Mouse (Mus musculus): Measurements from ENCODE around the gene Tsen34. TPM values are rescaled to one million over a fixed set of nuclear protein-coding genes. Genes with fewer than 3 reads are reported as not detected.

Tsen34 gene
- total RNA-seq (2014; rRNA removed), result 291 and 292 TPM in 2 replicates
- polyA plus RNA-seq (2015; fragmentation: Nextera tagmentation; extraction: Ambion mirVana), result 259 and 282 TPM in 2 replicates

GRCm38 (mm10) chr7:3692382-3692986 is at the start of gene Tsen34:
TSS of gene Tsen34 (plus strand) at chr7:3692863.
- peak; percentile 56; the same call in 1 of the 2 replicates for ATAC-seq
- no peaks in the 10 kb centered on the region for H3K9me3 ChIP-seq (ENCODE audit: low read length)
- H3K4me2 ChIP-seq (ENCODE audit: low read depth), result peak within 1 kb of the TSS; percentile 79
- TF ChIP-seq CTCF (IDR thresholded peaks at IDR 0.05; ENCODE audit: low read depth), result peak; percentile 30; the same call in 1 of the 2 replicates
- peak within 1 kb of the TSS; percentile 56 for H3K4me3 ChIP-seq (ENCODE audit: low read depth, low read length)
- WGBS, result 2% methylated on average over 49 of the region's 49 CpGs
- peak within 1 kb of the TSS; percentile 73 for H3K9ac ChIP-seq
- H3K27me3 ChIP-seq (ENCODE audit: insufficient read depth, low read length), result no peaks in the 10 kb centered on the region
- H3K27ac ChIP-seq (ENCODE audit: low read depth, low read length), result peak within 1 kb of the TSS; percentile 84
- peaks cover 12% of the 10 kb centered on the region; the same call in 1 of the 2 replicates for H3K4me1 ChIP-seq (ENCODE audit: insufficient read depth)
- H3K36me3 ChIP-seq (ENCODE audit: insufficient read depth), result peaks cover 17% of the 10 kb centered on the region
- DNase-seq, result no peak

DNA sequence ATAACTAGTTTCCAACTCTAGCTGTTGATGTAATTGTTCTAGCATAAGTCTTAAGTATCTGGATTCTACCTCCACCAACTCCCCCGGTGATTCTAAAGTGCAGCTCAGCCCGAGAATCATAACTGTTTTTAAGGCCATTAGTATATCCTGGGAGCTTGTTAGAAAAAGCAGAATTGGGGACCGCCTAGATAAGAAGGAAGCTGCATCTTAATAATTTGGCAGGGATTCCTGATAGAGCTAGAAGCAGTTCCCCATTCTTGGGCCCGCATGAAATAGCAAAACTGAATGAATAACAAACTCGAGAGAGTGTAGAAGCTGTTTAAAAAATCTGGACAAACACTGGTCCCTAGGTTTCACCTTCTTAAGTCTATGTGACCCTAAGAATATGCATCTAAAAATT is 49.3 kb upstream of the Tsen34 start:
- ATAC-seq (no peak), DNase-seq (no peak)
- Histone ChIP-seq H3K4me3 (ENCODE audit: low read depth, low read length) (no peak overlapping the region), H3K9me3 (ENCODE audit: low read length) (no peaks in the 10 kb centered on the region), H3K27me3 (ENCODE audit: insufficient read depth, low read length) (no peaks in the 10 kb centered on the region), H3K27ac (ENCODE audit: low read depth, low read length) (no peak overlapping the region), H3K4me2 (ENCODE audit: low read depth) (no peak overlapping the region), H3K36me3 (ENCODE audit: insufficient read depth) (peaks cover 26% of the 10 kb centered on the region), H3K9ac (no peak overlapping the region), H3K4me1 (ENCODE audit: insufficient read depth) (peaks cover 18% of the 10 kb centered on the region)
- 72% methylated on average over 5 of the region's 5 CpGs for WGBS
- no peak for TF ChIP-seq CTCF (IDR thresholded peaks at IDR 0.05; ENCODE audit: low read depth)

DNA sequence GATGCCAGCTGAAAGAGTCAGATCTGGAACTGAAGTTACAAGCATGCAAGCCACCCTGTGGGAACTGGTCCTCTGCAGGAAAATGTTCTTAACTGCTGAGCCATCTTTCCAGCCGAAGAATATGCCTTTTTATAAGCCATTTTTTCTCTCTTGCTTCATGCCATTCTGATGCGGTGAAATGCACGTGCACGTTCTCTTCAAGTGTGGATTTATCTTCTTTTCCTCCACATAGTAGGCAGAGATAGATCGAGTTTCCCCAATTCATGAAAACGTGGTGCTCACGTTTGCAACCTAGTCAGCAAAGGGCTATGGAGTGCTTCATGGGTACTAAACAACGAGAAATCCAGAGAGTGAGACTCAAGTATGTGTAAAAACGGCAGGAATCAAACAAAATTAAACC is 48.8 kb upstream of the Tsen34 start:
- Histone ChIP-seq H3K4me2 (ENCODE audit: low read depth) (peak overlapping the region; percentile 53), H3K9me3 (ENCODE audit: low read length) (no peaks in the 10 kb centered on the region), H3K9ac (peak overlapping the region; percentile 36; the same call in 1 of the 2 replicates), H3K36me3 (ENCODE audit: insufficient read depth) (peaks cover 24% of the 10 kb centered on the region), H3K27ac (ENCODE audit: low read depth, low read length) (no peak overlapping the region), H3K4me1 (ENCODE audit: insufficient read depth) (peaks cover 19% of the 10 kb centered on the region), H3K27me3 (ENCODE audit: insufficient read depth, low read length) (no peaks in the 10 kb centered on the region), H3K4me3 (ENCODE audit: low read depth, low read length) (peak overlapping the region; percentile 92)
- 21% methylated on average over 9 of the region's 9 CpGs for WGBS
- ATAC-seq, result no peak
- no peak for DNase-seq
- no peak for TF ChIP-seq CTCF (IDR thresholded peaks at IDR 0.05; ENCODE audit: low read depth)

- Histone ChIP-seq H3K4me1 (ENCODE audit: insufficient read depth) (peaks cover 21% of the 10 kb centered on the region), H3K4me3 (ENCODE audit: low read depth, low read length) (peak overlapping the region; percentile 92), H3K27me3 (ENCODE audit: insufficient read depth, low read length) (no peaks in the 10 kb centered on the region), H3K4me2 (ENCODE audit: low read depth) (peak overlapping the region; percentile 53), H3K36me3 (ENCODE audit: insufficient read depth) (peaks cover 19% of the 10 kb centered on the region), H3K9ac (peak overlapping the region; percentile 36; the same call in 1 of the 2 replicates), H3K9me3 (ENCODE audit: low read length) (no peaks in the 10 kb centered on the region), H3K27ac (ENCODE audit: low read depth, low read length) (0 out of 2 replicates have a peak overlapping the region, but pooled peaks have one; percentile 23)
- DNase-seq, result no peak
- under 1% methylated on average over 11 of the region's 11 CpGs for WGBS
- no peak for TF ChIP-seq CTCF (IDR thresholded peaks at IDR 0.05; ENCODE audit: low read depth)
- no peak for ATAC-seq
Observed at GRCm38 (mm10) chr7:3644348-3644671, 48.4 kb upstream of the Tsen34 start.

GRCm38 (mm10) chr7:3644672-3645487 is 47.8 kb upstream of the Tsen34 start, which contains the start of gene Cnot3:
TSS of gene Cnot3 (plus strand) at chr7:3645268.
- 2% methylated on average over 57 of the region's 58 CpGs for WGBS
- Histone ChIP-seq H3K4me2 (ENCODE audit: low read depth) (peak within 1 kb of the TSS; percentile 74), H3K27me3 (ENCODE audit: insufficient read depth, low read length) (no peaks in the 10 kb centered on the region), H3K4me1 (ENCODE audit: insufficient read depth) (peaks cover 21% of the 10 kb centered on the region), H3K9ac (peak within 1 kb of the TSS; percentile 94), H3K36me3 (ENCODE audit: insufficient read depth) (peaks cover 13% of the 10 kb centered on the region), H3K27ac (ENCODE audit: low read depth, low read length) (peak within 1 kb of the TSS; percentile 97), H3K9me3 (ENCODE audit: low read length) (no peaks in the 10 kb centered on the region), H3K4me3 (ENCODE audit: low read depth, low read length) (peak within 1 kb of the TSS; percentile 92)
- peak; percentile 96 for ATAC-seq
- no peak for TF ChIP-seq CTCF (IDR thresholded peaks at IDR 0.05; ENCODE audit: low read depth)
- DNase-seq, result peak; percentile 100

GRCm38 (mm10) chr7:3645488-3646025 is 47.1 kb upstream of the Tsen34 start:
- Histone ChIP-seq H3K4me3 (ENCODE audit: low read depth, low read length) (peak overlapping the region; percentile 92), H3K27me3 (ENCODE audit: insufficient read depth, low read length) (no peaks in the 10 kb centered on the region), H3K9me3 (ENCODE audit: low read length) (no peaks in the 10 kb centered on the region), H3K36me3 (ENCODE audit: insufficient read depth) (peaks cover 8% of the 10 kb centered on the region), H3K4me1 (ENCODE audit: insufficient read depth) (peaks cover 21% of the 10 kb centered on the region), H3K4me2 (ENCODE audit: low read depth) (peak overlapping the region; percentile 74), H3K27ac (ENCODE audit: low read depth, low read length) (peak overlapping the region; percentile 97), H3K9ac (peak overlapping the region; percentile 94)
- ATAC-seq, result no peak
- under 1% methylated on average over 53 of the region's 58 CpGs for WGBS
- no peak for TF ChIP-seq CTCF (IDR thresholded peaks at IDR 0.05; ENCODE audit: low read depth)
- no peak for DNase-seq

All from forebrain, postnatal 0 days (tissue).